Mouse (Mus musculus): ENCODE results near the gene Cyb5r3.

GRCm38 (mm10) chr15:83181800-83182330, 9.5 kb upstream of the Cyb5r3 start:
- TF ChIP-seq EP300 (IDR thresholded peaks at IDR 0.05; ENCODE audit: low read depth in 1 of 2, low read length in 2 of 2): no peak
- TF ChIP-seq UBTF (IDR thresholded peaks at IDR 0.05; ENCODE audit: borderline replicate concordance, insufficient read depth, low read depth, low read length): no peak
- TF ChIP-seq POLR2AphosphoS5 (IDR thresholded peaks at IDR 0.05; ENCODE audit: borderline replicate concordance, low read depth, low read length): no peak
- no peak for TF ChIP-seq POLR2AphosphoS2 (IDR thresholded peaks at IDR 0.05; ENCODE audit: low read length)
- no peak for TF ChIP-seq SIN3A (IDR thresholded peaks at IDR 0.05; ENCODE audit: low read length)
